Mouse (Mus musculus) heart, adult 2 months (tissue): ENCODE data around the gene Bnc1.

Source experiments
- CTCF ChIP-seq: fragments of 200-600 bp; IDR thresholded peaks from 2 replicates; pipeline ENCODE4 v1.8.1; 2022; ENCODE audit warnings: antibody characterized with exemption, mild to moderate bottlenecking, moderate library complexity
- EP300 ChIP-seq: fragments of 200-500 bp; IDR thresholded peaks from 2 replicates; pipeline ENCODE4 v1.6.1; 2011; ENCODE audit warnings: low read depth, low read length, control low read depth; ENCODE audit not compliant: insufficient read depth

GRCm38 (mm10) chr7:81920314-81920713 lies 71.8 kb downstream of the Bnc1 start:
- no peak for TF ChIP-seq CTCF
- TF ChIP-seq EP300 = no peak
